Mouse (Mus musculus): ENCODE measurements around the gene Fsd1. TPM values are rescaled to one million over a fixed set of nuclear protein-coding genes. Genes with fewer than 3 reads are reported as not detected.

Gene Fsd1
- total RNA-seq, 2 experiments from 2014 or later: not detected

- no peak for ATAC-seq (replicated peaks; ENCODE audit: poor library complexity)
Measured at GRCm38 (mm10) chr17:56027801-56028441, 41.6 kb downstream of the Fsd1 start.

- ATAC-seq (replicated peaks; ENCODE audit: poor library complexity): no peak
Measured at GRCm38 (mm10) chr17:56030238-56030870, 44.0 kb downstream of the Fsd1 start.

GRCm38 (mm10) chr17:56030919-56031318 is 44.6 kb downstream of the Fsd1 start:
- peak; percentile 87 for ATAC-seq (replicated peaks; ENCODE audit: poor library complexity)

- no peak for ATAC-seq (replicated peaks; ENCODE audit: poor library complexity)
Measured at GRCm38 (mm10) chr17:56031431-56031830, 45.1 kb downstream of the Fsd1 start.

DNA sequence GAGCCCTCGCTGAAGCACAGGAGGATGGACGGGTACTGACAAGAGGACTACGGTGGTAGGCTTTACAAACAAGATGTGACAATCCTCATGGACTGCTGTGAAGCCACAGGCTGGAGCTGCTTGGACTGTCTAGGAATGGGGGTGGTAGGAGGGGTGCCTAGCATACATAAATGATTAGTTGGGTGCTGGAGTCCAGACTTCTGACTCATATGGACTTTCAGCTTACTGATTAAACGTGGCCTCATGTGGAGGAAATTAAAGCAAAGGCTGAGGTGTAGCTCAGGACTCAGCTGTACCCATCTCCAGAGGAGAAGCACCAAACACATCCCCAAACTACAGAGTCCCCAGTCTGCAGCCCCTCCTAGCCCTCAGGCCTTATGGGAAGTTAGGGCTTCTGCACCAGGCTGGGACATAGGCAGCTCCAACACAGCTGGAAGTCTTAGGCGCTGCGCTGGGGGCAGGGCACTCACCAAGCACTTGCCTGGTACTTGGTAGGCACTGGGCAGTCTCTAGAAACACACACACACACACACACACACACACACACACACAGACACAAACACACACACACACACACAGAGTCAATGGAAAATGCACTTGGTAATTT is 45.9 kb downstream of the Fsd1 start:
- ATAC-seq (replicated peaks; ENCODE audit: poor library complexity): no peak

GRCm38 (mm10) chr17:56032831-56033230 is 46.5 kb downstream of the Fsd1 start:
- peak; percentile 14 for ATAC-seq (replicated peaks; ENCODE audit: poor library complexity)

- no peak for ATAC-seq (replicated peaks; ENCODE audit: poor library complexity)
Measured at GRCm38 (mm10) chr17:56034040-56034725, 47.9 kb downstream of the Fsd1 start.

DNA sequence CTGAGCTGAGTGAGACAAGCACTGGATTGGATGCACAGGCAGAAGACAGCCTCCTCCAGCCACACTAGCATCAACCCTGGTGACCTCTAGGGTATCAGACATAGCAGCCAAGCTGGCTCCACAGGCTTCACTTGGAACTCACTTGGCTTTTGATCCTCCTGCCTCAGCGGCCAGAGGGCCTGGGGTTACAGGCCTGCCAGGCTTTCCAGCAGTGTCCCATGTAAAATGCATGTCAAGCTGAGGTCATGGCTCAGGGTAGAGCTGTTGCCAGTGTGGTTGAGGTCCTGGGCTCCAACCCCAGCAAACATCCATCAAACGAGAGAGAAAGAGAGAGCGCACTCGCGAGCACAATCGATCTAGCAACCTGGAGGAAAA is 48.4 kb downstream of the Fsd1 start:
- no peak for ATAC-seq (replicated peaks; ENCODE audit: poor library complexity)

DNA sequence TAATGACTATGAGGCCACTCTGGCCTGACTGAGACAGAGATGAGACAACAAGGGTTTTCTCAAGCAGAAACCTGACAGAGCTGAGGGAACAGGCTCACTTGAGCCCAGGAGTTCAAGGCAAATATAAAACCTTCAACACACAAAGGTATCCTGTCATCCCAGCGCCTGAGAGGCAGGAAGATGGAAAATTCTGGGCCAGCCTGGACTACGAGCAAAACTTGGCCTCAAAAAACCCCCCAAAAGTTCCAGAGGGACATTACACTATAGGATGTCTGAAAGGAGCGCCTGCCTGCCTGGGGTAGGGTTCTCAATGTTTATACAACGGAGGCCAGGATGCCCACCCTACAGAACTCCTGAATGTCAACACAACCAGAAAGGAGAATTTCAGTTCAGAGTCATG is 48.9 kb downstream of the Fsd1 start:
- no peak for ATAC-seq (replicated peaks; ENCODE audit: poor library complexity)

DNA sequence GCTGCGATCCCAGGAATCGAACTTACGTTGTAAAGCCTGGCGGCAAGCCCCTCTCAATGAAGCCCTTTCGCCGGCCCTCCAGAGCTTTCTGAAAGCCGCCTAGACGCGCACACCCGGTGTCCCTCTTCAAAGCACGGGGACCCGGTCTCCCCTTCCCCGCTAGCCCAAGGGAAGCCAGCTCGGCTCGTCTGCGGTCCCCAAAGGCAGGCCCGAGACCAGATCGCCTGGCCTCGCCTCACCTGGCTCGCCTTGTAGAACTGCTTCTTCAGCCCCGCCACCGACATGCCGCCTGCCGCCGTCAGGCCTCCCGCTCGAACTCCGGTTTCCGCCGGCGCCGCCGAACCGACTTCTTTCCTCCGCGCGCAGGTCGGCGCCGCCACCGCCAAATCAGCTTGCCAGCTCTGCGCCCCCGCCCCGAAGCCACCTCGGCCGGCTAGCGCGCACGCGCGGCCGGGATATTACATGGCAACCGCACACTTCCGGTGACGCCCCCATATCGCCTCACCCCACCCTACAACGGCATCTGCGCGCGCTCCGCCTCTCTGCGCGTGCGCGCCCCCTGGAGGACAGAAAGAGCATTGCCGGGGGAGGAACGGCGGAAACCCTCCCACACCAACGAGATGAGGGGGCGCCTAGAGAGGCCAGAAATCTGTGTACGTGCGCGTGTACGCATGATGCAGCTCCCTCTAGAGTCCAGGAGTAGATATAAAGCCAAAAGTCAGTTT is 50.0 kb downstream of the Fsd1 start, which contains the start of gene Sh3gl1:
Gene Sh3gl1 (minus strand): TSS at position 460 of the 725 bp plus-strand sequence.
- ATAC-seq (replicated peaks; ENCODE audit: poor library complexity): peak; percentile 79

- ATAC-seq (replicated peaks; ENCODE audit: poor library complexity): no peak
Measured at GRCm38 (mm10) chr17:56036901-56037287, 50.6 kb downstream of the Fsd1 start.

GRCm38 (mm10) chr17:56038583-56039261 is 52.4 kb downstream of the Fsd1 start:
- ATAC-seq (replicated peaks; ENCODE audit: poor library complexity): no peak

- no peak for ATAC-seq (replicated peaks; ENCODE audit: poor library complexity)
Measured at GRCm38 (mm10) chr17:56039345-56039744, 53.0 kb downstream of the Fsd1 start.

- ATAC-seq (replicated peaks; ENCODE audit: poor library complexity): peak; percentile 62
Measured at GRCm38 (mm10) chr17:56040030-56040856, 53.9 kb downstream of the Fsd1 start, which contains the start of gene Chaf1a. Gene Chaf1a, plus strand, starts transcription at chr17:56040439.

DNA sequence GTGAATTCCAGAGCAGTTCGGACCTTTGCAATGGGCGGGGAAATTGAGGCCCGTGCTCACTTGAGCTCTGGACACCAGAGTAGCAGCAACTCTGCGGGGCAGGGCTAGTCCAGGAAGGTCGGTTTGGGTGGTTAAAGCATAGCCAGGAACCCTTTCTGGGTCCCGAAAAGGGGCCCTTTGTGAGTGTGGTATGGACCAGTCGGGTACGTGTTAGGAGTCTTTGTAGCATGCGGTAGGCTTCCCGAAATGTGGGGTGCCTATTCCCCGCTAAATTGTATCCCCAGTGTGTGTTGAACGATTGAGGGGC is 54.5 kb downstream of the Fsd1 start:
- ATAC-seq (replicated peaks; ENCODE audit: poor library complexity): no peak

Other genes with a start within 250 kb of the Fsd1 start
- gene Adgre4, start 236.5 kb upstream of the Fsd1 start, total RNA-seq (2015): 0.35 and 2.3 TPM in 2 replicates
- gene Adgre4, start 236.5 kb upstream of the Fsd1 start, total RNA-seq (2017): 0.10 and 0.67 TPM in 2 replicates
- 5.9 and 9.2 TPM in 2 replicates for gene Zfp119a, start 107.6 kb upstream of the Fsd1 start, total RNA-seq (2015)
- 3.9 and 6.8 TPM in 2 replicates for gene Zfp119a, start 107.6 kb upstream of the Fsd1 start, total RNA-seq (2017)
- 12.5 and 17.0 TPM in 2 replicates for gene Zfp959, start 94.4 kb upstream of the Fsd1 start, total RNA-seq (2015)
- 10.3 and 10.7 TPM in 2 replicates for gene Zfp959, start 94.4 kb upstream of the Fsd1 start, total RNA-seq (2017)
- 3.8 and 5.5 TPM in 2 replicates for gene Zfp119b, start 37.0 kb upstream of the Fsd1 start, total RNA-seq (2015)
- gene Zfp119b, start 37.0 kb upstream of the Fsd1 start, total RNA-seq (2017): 4.8 and 5.2 TPM in 2 replicates
- gene Ebi3, start 33.9 kb upstream of the Fsd1 start, total RNA-seq (2015): 14.4 and 20.5 TPM in 2 replicates
- gene Ebi3, start 33.9 kb upstream of the Fsd1 start, total RNA-seq (2017): 13.8 and 17.7 TPM in 2 replicates
- gene Yju2, start 27.4 kb upstream of the Fsd1 start, total RNA-seq (2015): 7.4 and 11.0 TPM in 2 replicates
- gene Yju2, start 27.4 kb upstream of the Fsd1 start, total RNA-seq (2017): 21.8 and 23.3 TPM in 2 replicates
- gene Shd, start 16.0 kb upstream of the Fsd1 start, total RNA-seq (2015): 0.39 and 0.98 TPM in 2 replicates
- not detected in 2 replicates for gene Shd, start 16.0 kb upstream of the Fsd1 start, total RNA-seq (2017)
- gene Stap2, start 19.1 kb downstream of the Fsd1 start, total RNA-seq (2015): 0.32 TPM in 1 of 2 replicates, not detected in the other
- gene Stap2, start 19.1 kb downstream of the Fsd1 start, total RNA-seq (2017): not detected in 2 replicates
- 9.2 and 17.4 TPM in 2 replicates for gene Mpnd, start 19.2 kb downstream of the Fsd1 start, total RNA-seq (2015)
- 76.6 and 92.5 TPM in 2 replicates for gene Mpnd, start 19.2 kb downstream of the Fsd1 start, total RNA-seq (2017)
- gene Sh3gl1, start 50.1 kb downstream of the Fsd1 start, total RNA-seq (2015): 19.1 TPM in 2 replicates
- gene Sh3gl1, start 50.1 kb downstream of the Fsd1 start, total RNA-seq (2017): 22.1 and 25.0 TPM in 2 replicates
- 15.5 and 16.7 TPM in 2 replicates for gene Chaf1a, start 53.9 kb downstream of the Fsd1 start, total RNA-seq (2015)
- 32.3 and 33.9 TPM in 2 replicates for gene Chaf1a, start 53.9 kb downstream of the Fsd1 start, total RNA-seq (2017)
- gene Ubxn6, start 88.5 kb downstream of the Fsd1 start, total RNA-seq (2015): 13.6 and 13.7 TPM in 2 replicates
- 17.4 and 19.9 TPM in 2 replicates for gene Ubxn6, start 88.5 kb downstream of the Fsd1 start, total RNA-seq (2017)
- gene Hdgfl2, start 93.1 kb downstream of the Fsd1 start, total RNA-seq (2015): 20.7 and 25.4 TPM in 2 replicates
- 80.0 and 87.8 TPM in 2 replicates for gene Hdgfl2, start 93.1 kb downstream of the Fsd1 start, total RNA-seq (2017)
- not detected in 2 replicates for gene Plin4, start 123.3 kb downstream of the Fsd1 start, total RNA-seq (2015)
- not detected in 2 replicates for gene Plin4, start 123.3 kb downstream of the Fsd1 start, total RNA-seq (2017)
- gene Plin5, start 131.1 kb downstream of the Fsd1 start, total RNA-seq (2015): 0.17 TPM in 1 of 2 replicates, not detected in the other
- gene Plin5, start 131.1 kb downstream of the Fsd1 start, total RNA-seq (2017): 0.14 TPM in 1 of 2 replicates, not detected in the other
- gene Lrg1, start 135.5 kb downstream of the Fsd1 start, total RNA-seq (2015): 1.6 and 3.6 TPM in 2 replicates
- 1.4 and 4.7 TPM in 2 replicates for gene Lrg1, start 135.5 kb downstream of the Fsd1 start, total RNA-seq (2017)
- gene Sema6b, start 153.8 kb downstream of the Fsd1 start, total RNA-seq (2015): 1.8 and 2.2 TPM in 2 replicates
- 3.2 and 4.9 TPM in 2 replicates for gene Sema6b, start 153.8 kb downstream of the Fsd1 start, total RNA-seq (2017)
- 1.5 and 2.2 TPM in 2 replicates for gene Tnfaip8l1, start 176.0 kb downstream of the Fsd1 start, total RNA-seq (2015)
- gene Tnfaip8l1, start 176.0 kb downstream of the Fsd1 start, total RNA-seq (2017): 0.91 and 2.8 TPM in 2 replicates
- 55.1 and 56.1 TPM in 2 replicates for gene Mydgf, start 197.4 kb downstream of the Fsd1 start, total RNA-seq (2015)
- 50.4 and 57.1 TPM in 2 replicates for gene Mydgf, start 197.4 kb downstream of the Fsd1 start, total RNA-seq (2017)
- 27.0 and 31.0 TPM in 2 replicates for gene Dpp9, start 232.4 kb downstream of the Fsd1 start, total RNA-seq (2015)
- 15.7 and 19.9 TPM in 2 replicates for gene Dpp9, start 232.4 kb downstream of the Fsd1 start, total RNA-seq (2017)